Mouse (Mus musculus): ENCODE measurements around the gene Wnt3.

- TF ChIP-seq MEF2A (IDR thresholded peaks at IDR 0.05; ENCODE audit: borderline replicate concordance, low read depth, low read length) = no peak
- TF ChIP-seq EP300 (IDR thresholded peaks at IDR 0.05; ENCODE audit: low read length) = no peak
- no peak for TF ChIP-seq POLR2A (IDR thresholded peaks at IDR 0.05; ENCODE audit: low read depth, low read length)
- no peak for TF ChIP-seq USF1 (IDR thresholded peaks at IDR 0.05; ENCODE audit: low read depth, low read length)
- TF ChIP-seq TCF12 (IDR thresholded peaks at IDR 0.05; ENCODE audit: low read depth, low read length) = no peak
- TF ChIP-seq HCFC1 (IDR thresholded peaks at IDR 0.05; ENCODE audit: low read depth, low read length) = no peak
- TF ChIP-seq CTCF (conservative IDR thresholded peaks at IDR 0.05 in 1 of 2, IDR thresholded peaks at IDR 0.05 in 1 of 2; ENCODE audit: low read depth in 2 of 2, low read length in 2 of 2) = no peak
- no peak for TF ChIP-seq MYC (IDR thresholded peaks at IDR 0.05; ENCODE audit: low read depth, low read length)
- TF ChIP-seq E2F4 (IDR thresholded peaks at IDR 0.05; ENCODE audit: insufficient replicate concordance, low read depth, low read length) = no peak
- TF ChIP-seq USF2 (conservative IDR thresholded peaks at IDR 0.05; ENCODE audit: low read depth, low read length) = no peak
- no peak for TF ChIP-seq ZKSCAN1 (IDR thresholded peaks at IDR 0.05; ENCODE audit: borderline replicate concordance, low read depth, low read length)
- no peak for TF ChIP-seq CHD1 (IDR thresholded peaks at IDR 0.05; ENCODE audit: low read depth, low read length)
- TF ChIP-seq SIN3A (IDR thresholded peaks at IDR 0.05; ENCODE audit: low read length) = no peak
- TF ChIP-seq NRF1 (IDR thresholded peaks at IDR 0.05; ENCODE audit: low read depth, low read length) = no peak
These were observed 66.9 kb downstream of the Wnt3 start for GRCm38 (mm10) chr11:103840834-103841233.
